Mouse (Mus musculus) liver, embryonic 15.5 days (tissue): ENCODE measurements at regions not wholly inside any gene's neighbourhood (a gene's known extent, or its start where the extent isn't known, plus 50 kb on each side); places are given as distances from the start of the nearest gene placed in this dataset.

Experiments
- ATAC-seq: fragments of 200-750 bp; cut with Nextera tagmentation; 2 replicates; pipeline ENCODE4 v1.8.0; 2017; ENCODE audit warnings: moderate number of reproducible peaks, mild to moderate bottlenecking, moderate library complexity; ENCODE audit not compliant: insufficient read depth
- H3K27ac ChIP-seq: fragments of 300-500 bp; sonication (generic); replicated peaks from 2 replicates; pipeline ENCODE4 v1.5.1; 2015; ENCODE audit warnings: mild to moderate bottlenecking, inconsistent platforms
- H3K27me3 ChIP-seq: fragments of 300-500 bp; sonication (generic); 2 replicates; pipeline ENCODE4 v1.6.1; 2015; ENCODE audit warnings: mild to moderate bottlenecking, inconsistent platforms
- H3K36me3 ChIP-seq: fragments of 300-500 bp; sonication (generic); replicated peaks from 2 replicates; pipeline ENCODE4 v1.6.1; 2015; ENCODE audit warnings: moderate library complexity, mild to moderate bottlenecking, inconsistent platforms
- H3K4me1 ChIP-seq: fragments of 300-500 bp; sonication (generic); replicated peaks from 2 replicates; pipeline ENCODE4 v1.6.1; 2015; ENCODE audit warnings: inconsistent platforms
- H3K4me2 ChIP-seq: fragments of 300-500 bp; sonication (generic); 2 replicates; pipeline ENCODE4 v1.6.1; 2015; ENCODE audit warnings: moderate library complexity, mild to moderate bottlenecking, inconsistent platforms
- H3K4me3 ChIP-seq: fragments of 300-500 bp; sonication (generic); replicated peaks from 2 replicates; pipeline ENCODE4 v1.5.1; 2015; ENCODE audit warnings: mild to moderate bottlenecking, inconsistent platforms
- H3K9ac ChIP-seq: fragments of 300-500 bp; sonication (generic); 2 replicates; pipeline ENCODE4 v1.6.1; 2015; ENCODE audit warnings: moderate library complexity, mild to moderate bottlenecking, inconsistent platforms
- H3K9me3 ChIP-seq: fragments of 300-500 bp; sonication (generic); replicated peaks from 2 replicates; pipeline ENCODE4 v1.6.1; 2016; ENCODE audit warnings: inconsistent platforms
- WGBS: fragments of 180-500 bp; shearing (Covaris S2); methylation state at CpG from one replicate; pipeline ENCODE4 v1.1.7; 2015; ENCODE audit warnings: mixed read lengths; ENCODE audit not compliant: insufficient replicate concordance; 5-methylcytosine and 5-hydroxymethylcytosine counted together

DNA sequence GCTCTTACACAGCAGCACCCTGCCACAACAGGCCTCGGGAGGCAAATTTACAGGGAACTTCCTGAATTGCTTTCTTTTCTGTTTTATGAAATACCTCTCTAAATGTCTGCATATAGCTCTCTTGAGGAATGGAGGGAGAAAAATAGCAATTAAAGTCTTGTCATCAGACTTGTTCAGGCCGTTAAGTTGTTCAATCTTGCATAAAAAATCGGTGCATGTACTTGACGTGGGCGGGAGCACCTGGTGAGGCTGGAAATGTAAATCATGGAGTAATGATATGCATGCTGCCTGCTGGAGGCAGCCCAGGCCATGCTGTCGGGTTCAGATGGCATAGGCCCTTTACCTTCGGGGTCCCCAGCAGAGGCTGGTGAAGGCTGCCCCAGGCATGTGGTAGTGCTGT, 153.6 kb upstream of the A530016L24Rik start:
- Histone ChIP-seq H3K9me3 (no peaks in the 10 kb centered on the region), H3K27ac (no peak overlapping the region), H3K9ac (no peak overlapping the region), H3K36me3 (no peaks in the 10 kb centered on the region), H3K4me3 (no peak overlapping the region), H3K4me1 (no peaks in the 10 kb centered on the region), H3K4me2 (no peak overlapping the region), H3K27me3 (no peaks in the 10 kb centered on the region)
- 63% methylated on average over 7 of the region's 7 CpGs for WGBS
- no peak for ATAC-seq

DNA sequence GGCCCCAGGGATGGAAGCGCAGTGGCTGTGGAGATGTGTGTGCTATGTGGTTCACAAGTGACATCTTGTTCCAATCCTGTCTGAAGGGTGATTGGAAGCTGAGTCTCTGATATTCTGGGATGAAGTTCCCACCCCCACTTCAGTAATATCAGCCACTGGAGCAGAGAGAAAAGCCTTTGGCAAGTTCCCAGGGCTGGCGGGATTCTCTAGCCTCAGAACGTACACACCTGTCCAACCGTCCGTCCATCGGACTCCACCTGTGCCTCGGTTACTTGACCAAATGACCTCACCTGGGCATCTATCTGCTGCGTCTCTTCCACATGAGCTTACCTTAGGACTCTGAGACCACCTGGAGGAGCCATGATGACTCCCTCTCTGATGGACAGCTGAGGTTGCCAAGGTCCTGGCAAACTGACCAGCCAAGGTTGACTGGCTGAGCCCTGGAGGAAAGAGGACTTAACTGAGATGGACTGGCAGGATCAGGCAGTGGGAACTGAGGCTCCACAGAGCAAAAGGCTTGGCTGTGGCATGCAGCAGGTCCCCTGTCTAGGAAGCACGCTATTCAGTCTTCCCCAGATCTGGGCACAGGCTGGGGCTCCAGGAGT, 152.5 kb upstream of the A530016L24Rik start:
- no peak for ATAC-seq
- Histone ChIP-seq H3K4me2 (no peak overlapping the region), H3K27me3 (no peaks in the 10 kb centered on the region), H3K9me3 (no peaks in the 10 kb centered on the region), H3K36me3 (no peaks in the 10 kb centered on the region), H3K4me3 (no peak overlapping the region), H3K9ac (no peak overlapping the region), H3K4me1 (no peaks in the 10 kb centered on the region), H3K27ac (no peak overlapping the region)
- WGBS, result 54% methylated on average over 9 of the region's 9 CpGs

DNA sequence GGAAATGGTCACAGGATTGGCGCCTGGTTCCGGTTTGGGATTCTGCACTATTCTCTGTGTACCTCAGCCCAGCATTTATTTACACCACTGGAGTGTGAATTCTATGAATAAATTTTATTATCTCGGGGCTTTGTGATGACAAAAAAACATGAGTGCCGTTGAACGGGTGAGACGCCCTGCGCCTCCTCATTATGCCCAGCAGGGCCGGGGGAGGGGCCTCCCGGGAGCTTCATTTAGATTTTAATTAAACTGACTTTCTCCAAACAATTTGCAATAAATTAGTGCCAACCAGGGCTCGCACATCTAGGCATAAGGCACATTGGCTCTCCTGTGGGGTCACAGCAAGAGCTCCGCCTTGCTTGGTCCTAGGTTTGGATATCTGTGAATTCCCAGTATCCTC, 151.8 kb upstream of the A530016L24Rik start:
- Histone ChIP-seq H3K27me3 (no peaks in the 10 kb centered on the region), H3K4me1 (no peaks in the 10 kb centered on the region), H3K9ac (no peak overlapping the region), H3K36me3 (no peaks in the 10 kb centered on the region), H3K4me3 (no peak overlapping the region), H3K27ac (no peak overlapping the region), H3K4me2 (no peak overlapping the region), H3K9me3 (no peaks in the 10 kb centered on the region)
- WGBS, result 60% methylated on average over 11 of the region's 11 CpGs
- ATAC-seq, result no peak

DNA sequence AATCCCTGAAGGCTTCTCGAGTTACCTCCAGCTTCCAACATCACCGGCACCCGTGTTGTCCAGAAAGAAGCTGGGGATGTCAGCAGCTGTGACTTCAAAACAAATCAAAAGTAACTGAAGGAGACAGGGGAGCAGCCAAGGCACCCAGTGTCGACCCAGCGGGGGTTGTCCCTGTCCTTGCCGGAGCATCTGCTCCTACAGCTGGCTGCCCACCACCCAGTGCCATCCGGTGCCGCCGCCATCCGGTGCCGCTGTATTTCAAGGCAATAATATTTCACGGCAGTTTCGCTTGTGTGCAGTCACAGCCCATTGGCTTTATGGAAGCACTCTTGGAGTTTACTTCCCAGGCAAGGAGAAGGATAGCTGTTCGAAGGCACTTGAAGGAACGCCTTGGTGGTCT, 150.3 kb upstream of the A530016L24Rik start:
- H3K27me3 ChIP-seq, result no peaks in the 10 kb centered on the region
- H3K4me1 ChIP-seq, result no peaks in the 10 kb centered on the region
- ATAC-seq, result no peak
- no peaks in the 10 kb centered on the region for H3K36me3 ChIP-seq
- no peaks in the 10 kb centered on the region for H3K9me3 ChIP-seq
- H3K4me2 ChIP-seq, result no peak overlapping the region
- H3K4me3 ChIP-seq, result no peak overlapping the region
- no peak overlapping the region for H3K27ac ChIP-seq
- 72% methylated on average over 15 of the region's 15 CpGs for WGBS
- H3K9ac ChIP-seq, result no peak overlapping the region

DNA sequence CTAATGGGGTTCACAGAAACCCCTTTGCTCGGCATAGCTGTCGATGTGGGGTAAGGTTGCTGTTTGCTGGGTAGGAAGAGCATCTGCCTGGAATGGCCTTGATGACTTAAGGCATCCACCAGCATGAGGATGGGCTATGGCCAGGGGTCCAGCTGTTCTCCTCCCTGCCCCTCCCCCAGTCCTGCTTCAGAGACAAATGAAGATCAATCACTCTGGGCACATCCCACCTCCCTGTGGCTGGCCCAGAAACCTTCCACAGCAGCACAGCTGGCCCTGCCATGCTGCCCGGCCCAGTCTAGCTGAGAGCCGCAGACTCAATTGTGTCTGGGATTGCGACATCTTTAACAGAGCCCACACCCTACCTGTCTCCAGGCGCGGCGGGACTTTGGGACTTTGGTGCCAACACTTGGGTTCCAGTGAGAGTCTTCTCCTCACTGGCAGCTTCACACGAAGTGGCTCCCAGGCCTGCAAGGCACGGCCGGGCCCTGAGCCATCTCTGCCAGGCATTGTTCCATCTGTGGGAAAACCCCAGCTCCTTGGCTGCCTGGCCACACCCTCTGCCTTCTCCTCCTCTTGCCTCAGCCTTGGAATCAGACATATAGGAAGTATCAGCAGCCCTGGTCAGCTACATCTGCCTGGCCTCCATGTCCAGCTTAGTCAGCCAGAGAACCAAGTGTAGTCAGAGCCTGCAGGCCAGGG, 149.6 kb upstream of the A530016L24Rik start:
- Histone ChIP-seq H3K9me3 (no peaks in the 10 kb centered on the region), H3K4me2 (no peak overlapping the region), H3K9ac (no peak overlapping the region), H3K27me3 (no peaks in the 10 kb centered on the region), H3K4me3 (no peak overlapping the region), H3K36me3 (no peaks in the 10 kb centered on the region), H3K4me1 (no peaks in the 10 kb centered on the region), H3K27ac (no peak overlapping the region)
- 62% methylated on average over 11 of the region's 11 CpGs for WGBS
- ATAC-seq, result no peak

DNA sequence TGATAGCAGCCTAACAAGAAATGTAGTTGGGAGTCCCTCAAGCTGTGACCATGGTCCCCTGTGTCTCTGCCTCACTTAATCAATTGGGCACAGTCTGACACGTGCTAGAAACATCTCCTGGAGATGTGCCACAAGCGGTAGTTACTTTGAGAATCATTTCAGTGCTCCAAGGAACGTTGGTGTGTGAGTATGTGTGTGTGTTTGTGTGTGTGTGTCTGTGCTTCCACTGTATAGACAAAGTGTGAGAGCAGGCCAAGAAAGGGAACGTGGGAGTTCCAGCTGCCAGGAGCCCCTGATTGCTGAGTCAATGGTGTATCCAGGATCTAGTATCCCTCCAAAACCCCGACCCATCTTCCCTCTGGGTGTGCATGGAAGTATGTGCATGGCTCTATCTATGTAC, 149.0 kb upstream of the A530016L24Rik start:
- H3K4me1 ChIP-seq, result no peaks in the 10 kb centered on the region
- ATAC-seq, result no peak
- WGBS, result 55% methylated on average over 5 of the region's 5 CpGs
- no peaks in the 10 kb centered on the region for H3K27me3 ChIP-seq
- no peak overlapping the region for H3K9ac ChIP-seq
- H3K27ac ChIP-seq, result no peak overlapping the region
- H3K36me3 ChIP-seq, result no peaks in the 10 kb centered on the region
- no peaks in the 10 kb centered on the region for H3K9me3 ChIP-seq
- no peak overlapping the region for H3K4me3 ChIP-seq
- no peak overlapping the region for H3K4me2 ChIP-seq

DNA sequence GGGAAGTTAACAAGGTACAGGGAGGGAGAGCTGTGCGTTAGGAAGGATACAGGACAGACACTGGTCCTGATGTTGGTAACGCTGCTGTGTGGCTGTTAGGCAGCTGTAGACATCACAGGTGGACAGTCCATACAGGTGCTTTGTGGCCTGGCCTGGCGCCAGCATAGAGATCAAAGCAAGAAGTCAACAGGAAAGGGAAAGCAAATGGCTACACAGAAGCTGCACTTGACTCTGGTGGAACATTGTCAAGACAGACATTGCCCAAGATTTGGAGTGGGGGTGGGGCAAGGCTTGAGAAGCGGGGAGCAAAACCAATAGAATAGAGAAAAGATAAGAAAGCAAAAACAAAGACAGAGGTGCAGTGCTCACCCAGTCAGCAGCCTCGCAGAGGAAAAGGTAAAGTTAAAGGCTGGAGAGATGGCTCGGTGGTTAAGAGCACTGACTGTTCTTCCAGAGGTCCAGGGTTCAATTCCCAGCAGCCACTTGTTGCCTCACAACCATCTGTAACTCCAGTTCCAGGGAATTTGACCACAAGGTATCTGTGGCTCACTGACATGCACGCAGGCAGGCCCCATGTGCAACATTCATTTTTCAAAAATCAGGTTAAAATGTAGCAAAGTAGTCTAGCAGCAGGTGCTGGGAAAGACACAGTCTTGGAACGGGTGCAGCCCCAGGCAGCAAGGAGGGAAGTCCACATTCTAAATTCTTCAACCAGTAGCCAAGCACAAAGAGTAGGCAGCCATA, 147.3 kb upstream of the A530016L24Rik start:
- ATAC-seq, result no peak
- Histone ChIP-seq H3K9ac (no peak overlapping the region), H3K9me3 (no peaks in the 10 kb centered on the region), H3K4me1 (no peaks in the 10 kb centered on the region), H3K4me2 (no peak overlapping the region), H3K27ac (no peak overlapping the region), H3K36me3 (no peaks in the 10 kb centered on the region), H3K27me3 (no peaks in the 10 kb centered on the region), H3K4me3 (no peak overlapping the region)
- 45% methylated on average over 8 of the region's 8 CpGs for WGBS

DNA sequence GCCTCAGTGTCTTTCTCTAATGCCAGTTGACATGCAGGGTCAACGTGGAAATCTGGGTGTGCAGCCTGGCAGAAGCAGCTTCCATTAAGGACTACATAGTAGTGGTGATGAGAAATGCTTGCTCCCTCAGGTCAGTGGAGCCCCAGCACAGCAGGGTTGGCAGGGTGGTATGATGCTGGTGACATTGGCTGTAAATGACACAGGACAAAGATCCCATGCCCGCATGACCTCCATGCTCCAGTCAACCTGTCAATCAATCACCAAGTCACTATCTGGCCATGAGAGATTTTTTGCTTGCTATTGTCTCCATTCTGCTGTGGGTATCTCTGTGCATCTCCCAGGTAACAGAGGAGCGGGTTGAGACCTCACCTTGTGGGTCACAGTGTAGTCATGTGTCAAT, 146.2 kb upstream of the A530016L24Rik start:
- H3K36me3 ChIP-seq, result no peaks in the 10 kb centered on the region
- ATAC-seq, result no peak
- no peak overlapping the region for H3K9ac ChIP-seq
- no peaks in the 10 kb centered on the region for H3K4me1 ChIP-seq
- WGBS, result 66% methylated on average over 3 of the region's 3 CpGs
- no peak overlapping the region for H3K4me3 ChIP-seq
- no peaks in the 10 kb centered on the region for H3K27me3 ChIP-seq
- H3K9me3 ChIP-seq, result no peaks in the 10 kb centered on the region
- H3K27ac ChIP-seq, result no peak overlapping the region
- H3K4me2 ChIP-seq, result no peak overlapping the region

DNA sequence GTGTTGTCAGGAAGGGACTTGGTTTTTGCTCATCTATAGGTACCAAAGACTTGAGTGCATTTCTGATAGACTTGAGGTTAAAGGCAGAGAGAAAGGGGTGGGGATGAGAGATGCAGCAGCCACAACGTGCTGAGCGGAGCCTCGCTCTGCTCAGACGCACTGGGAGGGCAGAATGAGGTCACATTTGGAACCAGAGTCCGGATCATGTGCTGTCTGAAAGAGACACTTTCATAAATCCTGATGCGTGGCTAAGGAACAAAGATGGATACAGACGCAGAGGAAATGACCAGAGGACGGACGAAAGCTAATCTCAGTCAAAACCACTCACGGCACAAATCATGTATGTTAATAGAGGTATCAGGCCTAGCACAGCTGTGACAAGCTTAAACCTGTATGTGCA, 145.0 kb upstream of the A530016L24Rik start:
- no peak for ATAC-seq
- 68% methylated on average over 10 of the region's 10 CpGs for WGBS
- Histone ChIP-seq H3K27ac (no peak overlapping the region), H3K9me3 (no peaks in the 10 kb centered on the region), H3K4me2 (no peak overlapping the region), H3K4me3 (no peak overlapping the region), H3K36me3 (no peaks in the 10 kb centered on the region), H3K9ac (no peak overlapping the region), H3K27me3 (no peaks in the 10 kb centered on the region), H3K4me1 (no peaks in the 10 kb centered on the region)

DNA sequence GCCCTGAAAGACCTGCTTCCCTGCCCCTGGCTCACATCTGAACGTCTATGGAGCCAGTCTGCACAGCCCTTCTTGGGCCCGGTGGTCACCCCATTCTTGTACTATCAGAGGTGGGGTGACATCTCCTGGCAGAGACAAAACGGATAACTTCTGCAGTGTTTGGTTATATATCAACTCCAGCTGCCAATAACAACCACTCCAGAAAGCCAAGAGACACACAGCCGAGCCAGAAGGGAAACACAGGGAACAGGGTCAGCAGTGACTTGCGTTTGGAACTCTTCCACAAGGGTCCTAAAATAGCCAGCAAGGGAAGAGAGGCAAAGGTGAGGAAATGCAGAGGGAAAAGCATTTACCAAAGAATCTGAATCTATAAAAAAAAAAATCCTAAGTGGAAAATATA, 143.5 kb upstream of the A530016L24Rik start:
- 47% methylated on average over 5 of the region's 5 CpGs for WGBS
- Histone ChIP-seq H3K4me2 (no peak overlapping the region), H3K27ac (no peak overlapping the region), H3K36me3 (no peaks in the 10 kb centered on the region), H3K27me3 (no peaks in the 10 kb centered on the region), H3K4me1 (no peaks in the 10 kb centered on the region), H3K9ac (no peak overlapping the region), H3K4me3 (no peak overlapping the region), H3K9me3 (no peaks in the 10 kb centered on the region)
- no peak for ATAC-seq

DNA sequence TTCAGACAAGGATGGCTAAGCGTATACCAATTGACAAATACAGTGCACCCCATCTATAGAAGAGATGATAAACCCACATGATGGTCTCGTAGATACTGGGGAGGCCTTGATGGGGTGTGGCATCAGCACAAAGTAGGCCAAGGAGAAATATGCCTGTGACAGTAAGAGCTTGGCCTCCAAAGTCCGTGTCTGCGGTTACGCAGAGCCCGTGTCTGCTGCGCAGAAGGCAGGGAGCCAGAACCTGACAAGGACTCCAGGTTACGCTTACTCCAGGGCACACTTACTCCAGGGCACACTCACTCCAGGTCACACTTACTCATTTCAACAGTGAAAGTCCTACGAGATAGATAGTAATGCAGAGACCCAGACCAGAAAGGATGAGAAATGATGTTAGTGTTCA, 141.1 kb upstream of the A530016L24Rik start:
- H3K4me1 ChIP-seq, result no peaks in the 10 kb centered on the region
- no peak overlapping the region for H3K4me3 ChIP-seq
- ATAC-seq, result no peak
- H3K9ac ChIP-seq, result no peak overlapping the region
- WGBS, result 73% methylated on average over 9 of the region's 9 CpGs
- no peaks in the 10 kb centered on the region for H3K9me3 ChIP-seq
- H3K27me3 ChIP-seq, result no peaks in the 10 kb centered on the region
- no peak overlapping the region for H3K4me2 ChIP-seq
- no peaks in the 10 kb centered on the region for H3K36me3 ChIP-seq
- no peak overlapping the region for H3K27ac ChIP-seq
